Mouse (Mus musculus): ENCODE measurements around the gene Pik3ca. TPM values are rescaled to one million over a fixed set of nuclear protein-coding genes. Genes with fewer than 3 reads are reported as not detected.
A peak's percentile ranks its signal among the peaks of the same experiment; 100 is the strongest.

Gene Pik3ca
- polyA plus RNA-seq, 1 experiment, result 11.7 TPM

DNA sequence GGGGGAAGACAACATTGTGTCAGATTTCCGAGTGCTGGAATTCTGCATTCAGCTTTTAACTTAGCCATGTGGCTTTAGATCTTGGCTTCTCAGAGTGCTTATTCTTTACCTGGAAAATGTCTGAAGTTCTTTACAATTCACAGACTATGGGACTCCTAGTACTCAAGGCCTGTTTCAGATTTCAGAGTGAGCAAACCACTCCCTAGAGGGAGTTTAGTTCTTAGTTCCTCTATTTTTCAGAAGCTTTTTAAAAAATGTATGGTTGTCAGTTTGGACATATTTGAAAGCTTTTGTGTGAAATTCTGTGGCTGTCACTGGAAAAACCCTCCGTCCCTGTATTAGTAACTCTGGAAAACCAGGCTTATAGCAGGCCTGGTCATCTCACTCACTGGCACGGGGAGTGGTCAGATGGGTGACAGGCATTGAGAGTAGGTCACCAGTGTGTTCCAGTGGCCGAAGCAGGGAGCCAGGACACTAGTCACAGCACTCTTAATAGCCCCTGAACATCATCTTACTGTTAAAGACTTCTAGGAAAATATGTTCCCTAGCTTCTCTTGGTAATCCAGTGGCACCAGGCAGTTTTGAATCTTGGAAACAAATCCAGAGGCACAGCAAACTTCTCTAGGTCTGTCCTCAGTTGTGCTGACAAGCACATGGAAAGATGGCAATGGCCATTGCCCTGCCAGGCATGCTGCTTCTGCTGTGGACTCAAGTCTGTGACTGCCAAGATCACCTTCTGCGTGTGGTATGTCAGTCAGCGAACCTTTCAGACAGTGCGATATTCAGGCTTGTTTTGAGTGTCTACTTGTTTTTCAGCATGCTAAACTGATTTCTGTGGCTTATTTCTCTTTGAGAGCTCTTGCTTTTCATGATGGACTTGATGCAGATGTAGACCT lies 5.8 kb downstream of the Pik3ca start:
- Histone ChIP-seq H3K79me2 (ENCODE audit: control insufficient read depth, insufficient read depth) (peaks cover 100% of the 10 kb centered on the region), H3K27me3 (ENCODE audit: control insufficient read depth, insufficient read depth, insufficient read length) (no peaks in the 10 kb centered on the region), H3ac (ENCODE audit: control insufficient read depth, insufficient read length) (no peak overlapping the region), H3K36me3 (ENCODE audit: control insufficient read depth, insufficient read depth) (no peaks in the 10 kb centered on the region), H3K4me3 (no peak overlapping the region), H3K4me2 (ENCODE audit: low read depth) (no peak overlapping the region)
- TF ChIP-seq REST (IDR thresholded peaks at IDR 0.05; ENCODE audit: insufficient read depth, insufficient read length), result no peak
- TF ChIP-seq SRF (IDR thresholded peaks at IDR 0.05; ENCODE audit: control insufficient read depth, insufficient read length, low read depth), result no peak
- TF ChIP-seq POLR2A (IDR thresholded peaks at IDR 0.05; ENCODE audit: insufficient read length, low read depth), result no peak

GRCm38 (mm10) chr3:32405699-32406098 lies 8.2 kb downstream of the Pik3ca start:
- Histone ChIP-seq H3K4me2 (ENCODE audit: low read depth) (no peak overlapping the region), H3ac (ENCODE audit: control insufficient read depth, insufficient read length) (no peak overlapping the region), H3K79me2 (ENCODE audit: control insufficient read depth, insufficient read depth) (peaks cover 97% of the 10 kb centered on the region), H3K4me3 (no peak overlapping the region), H3K36me3 (ENCODE audit: control insufficient read depth, insufficient read depth) (no peaks in the 10 kb centered on the region), H3K27me3 (ENCODE audit: control insufficient read depth, insufficient read depth, insufficient read length) (no peaks in the 10 kb centered on the region)
- TF ChIP-seq MYOG (IDR thresholded peaks at IDR 0.05; ENCODE audit: control insufficient read depth in 1 of 3, insufficient read depth in 1 of 3, insufficient read length in 2 of 3, low read depth in 2 of 3) (no peak), CEBPB (IDR thresholded peaks at IDR 0.05; ENCODE audit: insufficient read depth, poor library complexity, severe bottlenecking) (no peak), SRF (IDR thresholded peaks at IDR 0.05; ENCODE audit: control insufficient read depth, insufficient read length, low read depth) (no peak), POLR2AphosphoS2 (IDR thresholded peaks at IDR 0.05; ENCODE audit: insufficient read length, low read depth) (no peak), REST (IDR thresholded peaks at IDR 0.05; ENCODE audit: insufficient read depth, insufficient read length) (no peak), MAX (IDR thresholded peaks at IDR 0.05; ENCODE audit: low read depth) (no peak), TCF12 (IDR thresholded peaks at IDR 0.05; ENCODE audit: insufficient read depth, poor library complexity, severe bottlenecking) (no peak), TCF3 (IDR thresholded peaks at IDR 0.05; ENCODE audit: insufficient read length, low read depth) (no peak), E2F4 (IDR thresholded peaks at IDR 0.05; ENCODE audit: insufficient read depth) (no peak), POLR2A (IDR thresholded peaks at IDR 0.05; ENCODE audit: insufficient read length, low read depth) (no peak), USF1 (IDR thresholded peaks at IDR 0.05; ENCODE audit: low read depth) (no peak), MYOD1 (IDR thresholded peaks at IDR 0.05; ENCODE audit: control insufficient read depth in 1 of 3, insufficient read length in 2 of 3, low read depth in 2 of 3) (no peak)

DNA sequence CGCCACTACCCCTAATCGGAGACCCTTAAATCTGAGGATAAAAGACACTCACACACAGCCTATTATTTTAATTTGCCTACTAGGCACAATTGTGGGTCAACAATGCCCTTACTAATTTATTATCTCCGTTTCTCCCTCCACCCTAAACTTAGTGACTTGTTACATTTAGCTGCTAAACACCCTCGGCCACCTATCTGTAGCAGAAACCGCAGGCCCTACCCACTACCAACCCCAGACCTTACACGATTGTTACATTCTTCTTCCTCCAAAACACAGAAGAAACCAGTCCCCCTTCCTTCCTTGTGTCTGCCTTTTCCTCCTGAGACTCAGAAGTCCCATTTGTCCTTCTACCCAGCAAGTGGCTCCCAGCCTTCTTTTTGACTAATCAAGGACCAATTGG lies 9.3 kb downstream of the Pik3ca start:
- TF ChIP-seq TCF3 (IDR thresholded peaks at IDR 0.05; ENCODE audit: insufficient read length, low read depth) (no peak), CEBPB (IDR thresholded peaks at IDR 0.05; ENCODE audit: insufficient read depth, poor library complexity, severe bottlenecking) (no peak), REST (IDR thresholded peaks at IDR 0.05; ENCODE audit: insufficient read depth, insufficient read length) (no peak), SRF (IDR thresholded peaks at IDR 0.05; ENCODE audit: control insufficient read depth, insufficient read length, low read depth) (no peak), POLR2A (IDR thresholded peaks at IDR 0.05; ENCODE audit: insufficient read length, low read depth) (no peak), MYOG (IDR thresholded peaks at IDR 0.05; ENCODE audit: control insufficient read depth in 1 of 3, insufficient read depth in 1 of 3, insufficient read length in 2 of 3, low read depth in 2 of 3) (no peak), USF1 (IDR thresholded peaks at IDR 0.05; ENCODE audit: low read depth) (no peak), MYOD1 (IDR thresholded peaks at IDR 0.05; ENCODE audit: control insufficient read depth in 1 of 3, insufficient read length in 2 of 3, low read depth in 2 of 3) (no peak), POLR2AphosphoS2 (IDR thresholded peaks at IDR 0.05; ENCODE audit: insufficient read length, low read depth) (no peak), MAX (IDR thresholded peaks at IDR 0.05; ENCODE audit: low read depth) (no peak), E2F4 (IDR thresholded peaks at IDR 0.05; ENCODE audit: insufficient read depth) (no peak)
- H3K27me3 ChIP-seq (ENCODE audit: control insufficient read depth, insufficient read depth, insufficient read length), result no peaks in the 10 kb centered on the region
- peaks cover 96% of the 10 kb centered on the region for H3K79me2 ChIP-seq (ENCODE audit: control insufficient read depth, insufficient read depth)

GRCm38 (mm10) chr3:32408811-32409273 lies 11.4 kb downstream of the Pik3ca start:
- H3K4me3 ChIP-seq, result no peak overlapping the region
- no peak overlapping the region for H3ac ChIP-seq (ENCODE audit: control insufficient read depth, insufficient read length)
- no peaks in the 10 kb centered on the region for H3K27me3 ChIP-seq (ENCODE audit: control insufficient read depth, insufficient read depth, insufficient read length)
- H3K4me2 ChIP-seq (ENCODE audit: low read depth), result no peak overlapping the region
- TF ChIP-seq CEBPB (IDR thresholded peaks at IDR 0.05; ENCODE audit: insufficient read depth, poor library complexity, severe bottlenecking), result peak; percentile 50; the same call in 1 of the 2 replicates
- TF ChIP-seq TCF3 (IDR thresholded peaks at IDR 0.05; ENCODE audit: insufficient read length, low read depth), result no peak
- H3K79me2 ChIP-seq (ENCODE audit: control insufficient read depth, insufficient read depth), result peaks cover 91% of the 10 kb centered on the region
- no peaks in the 10 kb centered on the region for H3K36me3 ChIP-seq (ENCODE audit: control insufficient read depth, insufficient read depth)

More for the DNA sequence above, 9.3 kb downstream of the Pik3ca start:
- no peaks in the 10 kb centered on the region for H3K36me3 ChIP-seq (ENCODE audit: control insufficient read depth, insufficient read depth)
- no peak overlapping the region for H3K4me2 ChIP-seq (ENCODE audit: low read depth)
- no peak overlapping the region for H3ac ChIP-seq (ENCODE audit: control insufficient read depth, insufficient read length)
- H3K4me3 ChIP-seq, result no peak overlapping the region

GRCm38 (mm10) chr3:32412502-32413044 lies 15.1 kb downstream of the Pik3ca start:
- Histone ChIP-seq H3K79me2 (ENCODE audit: control insufficient read depth, insufficient read depth) (peaks cover 90% of the 10 kb centered on the region), H3K4me3 (no peak overlapping the region), H3K36me3 (ENCODE audit: control insufficient read depth, insufficient read depth) (no peaks in the 10 kb centered on the region), H3K27me3 (ENCODE audit: control insufficient read depth, insufficient read depth, insufficient read length) (no peaks in the 10 kb centered on the region), H3K4me2 (ENCODE audit: low read depth) (peak overlapping the region; percentile 25), H3ac (ENCODE audit: control insufficient read depth, insufficient read length) (no peak overlapping the region)
- TF ChIP-seq MAX (IDR thresholded peaks at IDR 0.05; ENCODE audit: low read depth) (no peak), MYOD1 (IDR thresholded peaks at IDR 0.05; ENCODE audit: control insufficient read depth in 1 of 3, insufficient read length in 2 of 3, low read depth in 2 of 3) (peak in 2 of 3 experiments; percentile 53 to 65), MYOG (IDR thresholded peaks at IDR 0.05; ENCODE audit: control insufficient read depth in 1 of 3, insufficient read depth in 1 of 3, insufficient read length in 2 of 3, low read depth in 2 of 3) (no peak), POLR2AphosphoS2 (IDR thresholded peaks at IDR 0.05; ENCODE audit: insufficient read length, low read depth) (no peak)
